Mouse (Mus musculus): ENCODE data around the gene Rexo2.
"Not testable (repeated sequence)": the region's sequence is repeated elsewhere in the genome, so short reads cannot be mapped to it uniquely, and the experiment has no call there.

Rexo2 gene

DNA sequence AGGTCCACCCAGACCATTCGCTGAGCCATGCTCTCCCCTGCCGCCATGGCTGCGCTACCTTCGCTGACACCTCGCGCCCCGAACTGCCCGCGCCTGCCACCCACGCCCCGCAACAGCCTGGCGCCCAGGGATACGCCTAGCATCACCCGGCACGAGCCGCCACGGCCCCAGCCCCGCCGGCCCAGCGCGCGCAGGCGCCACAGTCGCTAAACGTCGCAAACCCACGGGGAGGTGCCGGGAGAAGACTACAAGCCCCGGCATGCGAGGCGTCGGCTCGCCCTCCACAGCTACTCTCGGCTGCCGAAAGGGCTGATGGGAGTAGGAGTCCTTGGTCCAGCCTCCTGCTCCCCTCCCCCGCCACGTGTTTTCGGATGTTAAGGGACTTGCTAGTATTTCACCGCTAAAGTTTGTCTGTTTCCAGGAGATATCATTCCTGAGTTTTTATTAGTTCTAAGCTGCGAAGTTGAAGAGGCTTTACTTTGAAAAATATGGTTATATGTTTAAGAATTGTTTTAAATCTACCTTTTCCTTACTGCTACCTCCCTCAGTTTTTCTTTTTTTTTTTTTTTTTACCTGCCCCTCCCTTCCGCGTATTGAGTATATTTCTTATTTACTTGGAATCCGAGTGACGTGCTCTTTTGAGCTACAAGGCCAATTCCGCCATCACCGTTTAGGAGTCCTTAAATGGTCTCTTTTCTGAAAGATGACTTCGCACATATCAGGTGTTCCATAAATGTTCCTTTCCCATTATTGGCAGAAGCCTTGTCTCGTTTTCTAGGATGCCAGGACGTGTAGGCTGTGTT is at the start of gene Rexo2:
Gene Rexo2 (minus strand): TSS at position 213 of the 803 bp plus-strand sequence.
- DNase-seq: peak; percentile 94 to 97

DNA sequence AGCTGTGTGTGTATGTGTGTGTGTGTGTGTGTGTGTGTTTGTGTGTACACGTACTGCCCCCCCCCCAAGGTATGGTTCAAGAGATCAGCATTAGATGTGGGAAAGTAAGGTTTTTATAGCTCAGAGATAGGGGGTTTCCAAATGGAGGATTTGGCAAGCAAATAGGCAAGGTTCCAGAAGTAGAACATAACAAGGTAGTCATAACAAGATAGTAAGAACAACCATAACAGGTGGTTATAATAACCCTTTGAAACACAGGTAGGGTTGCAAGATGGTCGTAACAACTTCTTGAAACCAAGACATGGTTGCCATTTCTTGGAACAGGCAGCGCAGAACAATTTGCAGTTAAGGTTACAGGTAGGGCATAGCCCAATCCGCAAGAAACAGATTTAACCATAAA is 46.1 kb upstream of the Rexo2 start:
- DNase-seq: no peak

DNA sequence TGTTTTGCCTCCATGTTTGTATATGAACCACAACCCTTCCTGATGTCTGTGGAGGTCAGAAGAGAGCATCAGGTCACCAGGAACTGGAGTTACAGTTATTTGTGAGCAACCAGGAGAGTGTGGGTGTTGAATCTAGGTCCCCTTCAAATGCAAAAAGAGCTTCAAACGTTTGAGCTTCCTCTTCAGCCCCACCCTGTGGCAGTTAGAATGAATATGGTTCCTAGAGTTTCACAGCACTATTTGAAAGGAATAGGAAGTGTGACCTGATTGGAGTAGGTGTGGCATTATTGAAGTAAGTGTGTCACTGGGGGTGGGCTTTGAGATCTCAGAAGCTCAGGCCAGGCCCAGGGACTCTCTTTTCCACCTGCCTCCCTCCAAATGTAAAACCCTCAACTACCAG is 45.1 kb upstream of the Rexo2 start:
- no peak for DNase-seq

DNA sequence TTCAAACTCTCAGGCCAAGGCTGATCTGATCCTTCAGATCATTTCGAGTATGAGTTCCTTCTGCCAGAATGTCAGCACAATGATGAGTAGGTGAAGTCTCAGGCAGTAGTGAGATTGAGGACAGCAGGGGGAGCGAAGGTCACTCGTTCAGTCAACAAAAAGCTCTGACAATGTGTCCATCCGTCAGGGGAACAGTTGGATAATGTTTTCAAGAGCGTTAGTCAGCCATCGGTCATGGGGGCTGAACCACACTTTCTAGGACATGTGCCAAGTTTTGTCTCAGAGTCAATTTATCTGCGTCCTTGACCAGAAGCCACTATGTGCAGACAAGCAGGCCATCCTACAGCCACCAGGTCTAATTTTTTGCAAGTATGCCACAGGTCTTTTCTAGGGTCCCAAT is 40.0 kb upstream of the Rexo2 start:
- not testable (repeated sequence) for DNase-seq

DNA sequence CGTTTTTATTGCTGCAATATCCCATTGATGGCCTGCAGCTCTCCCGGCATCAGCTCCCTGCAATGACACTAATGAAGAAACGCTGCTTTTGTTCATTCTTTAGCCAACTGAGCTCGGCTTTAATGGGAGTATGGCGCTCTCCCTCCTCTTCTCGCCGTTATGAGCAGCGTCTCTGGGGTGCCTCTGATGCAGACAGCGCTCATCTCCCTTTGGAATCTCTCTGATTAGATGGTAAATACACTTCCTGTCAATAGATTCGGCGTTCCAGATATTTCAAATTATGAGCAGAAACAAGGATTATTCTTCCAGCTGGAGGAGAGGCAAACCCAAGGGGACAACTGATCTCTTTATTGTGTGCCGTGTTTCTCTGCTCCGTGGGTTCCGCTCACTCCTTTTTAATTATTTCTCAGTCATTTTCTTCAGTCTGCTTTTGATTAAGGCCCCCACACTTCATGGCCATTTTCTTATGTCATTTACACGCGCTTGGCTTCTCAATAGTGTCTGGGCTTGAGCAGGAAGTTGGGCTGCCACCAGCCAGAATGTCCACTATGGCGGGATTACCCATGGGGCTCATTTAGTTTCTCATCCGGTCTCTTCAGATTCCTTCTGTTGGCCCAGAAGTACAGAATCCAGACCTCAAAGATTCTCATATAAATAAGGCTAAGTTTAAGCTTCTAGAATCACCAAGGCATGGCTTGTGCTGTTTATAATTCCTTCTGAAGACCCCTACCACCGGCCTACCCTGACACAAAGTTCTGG is 37.1 kb upstream of the Rexo2 start:
- peak; percentile 4 to 20 for DNase-seq

DNA sequence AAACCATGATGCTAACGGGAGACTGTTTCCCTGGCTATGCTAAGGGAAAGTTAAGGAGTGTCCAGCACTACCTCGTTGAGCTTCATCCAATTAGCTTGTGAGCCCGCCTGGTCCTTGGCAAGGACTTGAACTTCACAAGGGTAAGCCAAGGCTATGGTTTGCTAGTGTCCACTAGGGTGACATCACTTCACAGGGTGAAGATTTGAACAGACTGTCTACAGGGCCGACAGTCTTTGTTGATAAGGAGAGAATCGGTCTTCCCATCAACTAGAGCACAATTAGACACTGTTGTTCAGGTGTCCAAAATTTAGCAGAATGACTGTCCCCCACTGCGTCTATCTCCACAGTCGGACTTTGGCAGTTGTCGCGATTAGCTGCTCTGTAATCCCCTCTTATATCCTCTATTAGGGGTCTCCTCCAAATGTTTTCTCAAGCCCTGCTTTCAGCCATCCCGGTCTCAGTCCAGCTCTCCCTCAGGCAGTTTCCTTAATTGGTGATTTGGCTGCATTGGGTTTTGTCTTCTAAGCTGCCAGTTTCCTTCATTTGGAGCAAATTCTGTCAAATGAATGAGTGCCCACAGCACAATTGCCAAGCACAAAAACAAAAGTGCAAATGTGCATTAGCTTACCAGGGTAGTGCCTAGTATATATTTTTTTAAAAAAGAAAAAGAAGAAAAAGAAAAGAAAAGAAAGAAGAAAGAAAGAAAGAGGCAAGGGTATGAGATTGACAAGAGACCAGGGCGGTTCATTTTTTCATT is 36.4 kb upstream of the Rexo2 start:
- no peak for DNase-seq

DNA sequence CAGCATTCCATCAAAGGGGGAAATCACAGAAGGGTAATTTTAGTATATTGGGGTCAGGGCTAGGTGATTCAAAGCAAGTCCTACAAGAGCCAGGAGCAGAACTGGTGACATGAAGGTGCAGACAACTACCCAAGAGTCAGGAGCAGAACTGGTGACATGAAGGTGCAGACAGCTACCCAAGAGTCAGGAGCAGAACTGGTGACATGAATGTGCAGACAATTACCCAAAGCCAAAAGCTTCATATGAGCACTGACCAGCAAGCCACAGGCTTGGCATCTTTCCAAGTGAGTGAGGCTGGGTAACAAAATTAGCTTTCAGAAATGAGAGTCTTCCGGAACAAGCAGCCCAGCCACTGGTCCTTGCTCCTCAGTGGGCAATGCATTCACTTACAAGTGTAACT is 34.9 kb upstream of the Rexo2 start:
- peak in 1 of 2 experiments; percentile 18 for DNase-seq

DNA sequence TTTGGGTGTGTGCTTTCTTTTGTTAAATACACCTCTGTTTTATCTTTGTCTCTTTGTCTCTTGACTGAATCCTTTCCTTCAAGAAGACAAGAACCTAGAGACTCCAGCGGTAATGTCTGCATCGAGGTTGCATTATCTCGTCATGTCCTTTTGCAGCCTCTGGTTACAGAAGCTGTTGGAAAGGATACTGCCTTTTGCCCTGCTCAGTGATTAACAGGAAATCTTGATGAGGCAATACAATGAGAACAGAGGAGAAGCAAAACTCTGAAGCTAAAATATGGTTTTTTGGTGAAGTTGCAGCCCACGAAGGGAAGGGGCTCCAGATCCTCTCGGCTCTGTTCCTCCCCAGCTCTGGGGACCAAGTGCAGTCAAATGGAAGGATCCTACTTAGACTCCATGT is 29.7 kb upstream of the Rexo2 start:
- DNase-seq: no peak

DNA sequence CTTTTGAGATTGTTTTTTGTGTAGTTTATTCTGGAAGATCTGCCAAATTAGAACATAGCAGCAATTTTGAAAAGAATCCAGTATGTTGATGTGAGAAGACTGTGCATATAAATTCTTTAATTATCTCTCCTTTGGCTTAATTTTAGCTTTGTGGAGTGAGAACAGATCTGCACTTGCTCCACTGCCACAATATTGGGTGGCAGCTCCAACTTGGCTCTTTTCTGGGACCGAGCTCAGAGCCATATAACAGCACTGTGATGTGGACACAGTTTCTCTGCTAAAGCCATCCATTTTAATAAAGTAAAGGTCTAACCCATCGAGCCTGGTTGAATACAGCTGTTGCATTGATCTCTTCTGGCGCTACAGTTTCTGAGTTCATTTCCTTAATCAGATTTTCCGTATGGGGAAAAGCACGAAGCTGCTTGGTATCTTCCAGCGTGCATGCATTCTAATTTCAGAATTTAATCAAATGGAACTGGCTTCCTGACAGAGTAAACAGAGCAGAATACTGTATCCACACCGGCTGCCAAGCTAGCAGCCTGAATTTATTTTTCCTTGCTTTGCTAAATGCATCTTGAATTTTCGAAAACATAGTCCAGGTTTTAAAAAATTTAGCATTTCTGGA is 24.4 kb upstream of the Rexo2 start:
- DNase-seq: no peak

DNA sequence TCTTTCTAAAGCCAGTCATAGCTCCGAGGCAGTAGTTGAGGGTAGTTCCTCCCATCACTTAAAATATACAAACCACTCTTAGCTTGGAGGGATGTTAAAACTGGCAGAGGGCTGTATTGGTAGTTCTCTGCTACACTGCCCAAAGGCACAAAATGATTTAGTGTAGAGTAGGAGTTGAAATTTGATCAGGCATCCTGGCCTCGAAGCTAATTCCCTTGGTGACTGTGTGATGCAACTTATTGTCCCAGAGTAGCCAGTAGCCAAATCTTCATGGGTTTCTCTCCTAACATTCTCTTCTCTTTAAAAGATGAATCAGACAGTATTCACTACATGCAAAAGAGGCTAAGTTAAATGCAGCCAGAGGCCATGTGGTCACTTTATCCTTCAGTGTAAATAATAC is 22.6 kb upstream of the Rexo2 start:
- DNase-seq: no peak

DNA sequence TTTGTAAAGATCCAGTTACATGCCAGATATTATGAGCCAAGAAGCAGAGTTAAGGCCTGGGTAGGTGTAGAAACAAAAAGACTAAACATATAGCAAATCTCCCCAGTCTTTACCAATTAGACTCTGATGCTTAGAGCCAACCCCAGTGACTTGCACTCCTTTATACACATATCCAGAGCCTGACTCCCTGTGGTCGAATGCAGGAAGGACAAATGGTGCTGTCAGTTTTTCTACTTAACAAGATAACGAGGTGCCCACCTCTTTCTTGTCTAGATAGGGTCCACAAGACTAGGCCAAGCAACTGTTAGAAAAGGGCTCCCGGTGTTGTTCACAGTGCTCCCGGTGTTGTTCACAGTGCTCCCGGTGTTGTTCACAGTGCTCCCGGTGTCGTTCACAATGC is 20.8 kb upstream of the Rexo2 start:
- no peak for DNase-seq

DNA sequence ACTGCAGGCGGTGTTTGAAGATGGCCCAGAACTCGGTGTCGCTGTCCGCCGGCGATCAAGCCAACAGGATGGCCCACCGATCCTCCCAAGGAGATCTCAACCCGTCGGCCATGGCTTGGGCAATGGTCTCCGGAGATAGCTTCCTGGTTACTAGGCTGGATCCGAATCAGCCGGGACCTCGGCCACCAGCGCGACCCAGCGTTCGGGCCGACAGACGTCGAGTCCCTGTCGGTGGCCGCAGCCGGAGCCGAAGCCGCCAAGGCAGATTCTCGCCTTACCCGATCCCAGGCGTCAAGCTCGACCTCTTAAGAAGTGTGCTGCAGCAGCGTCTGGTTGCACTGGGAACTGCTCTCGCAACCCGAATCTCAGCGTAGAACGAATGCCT is 15.1 kb upstream of the Rexo2 start:
- DNase-seq: no peak

DNA sequence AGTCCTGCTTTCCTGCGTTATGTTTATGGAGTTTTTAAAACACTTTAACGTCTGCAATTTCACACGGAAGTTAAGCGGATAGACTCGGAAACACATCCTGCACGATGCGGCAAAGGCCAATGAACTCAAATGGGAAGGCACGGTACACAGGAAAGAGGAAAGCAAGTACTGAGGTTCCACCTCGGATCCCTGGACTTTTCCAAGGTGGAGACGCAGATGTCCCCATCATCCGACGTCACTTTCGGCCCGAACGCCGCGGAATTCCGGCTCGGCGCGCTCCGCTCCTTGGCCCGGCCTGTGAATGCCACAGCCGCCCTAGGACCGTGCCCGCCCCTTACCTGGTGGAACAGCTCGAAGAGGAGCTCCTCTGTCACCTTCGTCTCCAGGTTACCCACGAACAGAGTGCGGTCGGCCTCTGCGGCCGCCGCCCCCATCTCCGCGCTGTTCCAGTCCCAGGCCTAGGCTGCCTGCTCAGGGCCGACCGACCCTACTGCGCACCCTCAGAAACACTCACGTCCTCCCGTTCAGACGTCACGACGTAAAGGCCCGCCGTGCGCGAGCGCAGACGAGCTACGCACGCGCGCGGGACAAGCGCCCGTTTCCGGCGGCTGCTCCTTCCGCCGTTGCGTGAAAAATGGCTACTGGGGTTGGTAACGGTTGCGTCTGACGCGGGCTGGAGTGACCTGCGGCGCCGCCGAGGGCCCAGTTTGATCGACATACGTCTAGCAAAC is 14.6 kb upstream of the Rexo2 start, which contains the start of the genes Rbm7 and Gm5617:
Gene Rbm7 (minus strand): TSS at position 483 of the 731 bp plus-strand sequence.
Gene Gm5617 (plus strand): TSS at position 626 of the 731 bp plus-strand sequence.
- DNase-seq: peak; percentile 95 to 97

DNA sequence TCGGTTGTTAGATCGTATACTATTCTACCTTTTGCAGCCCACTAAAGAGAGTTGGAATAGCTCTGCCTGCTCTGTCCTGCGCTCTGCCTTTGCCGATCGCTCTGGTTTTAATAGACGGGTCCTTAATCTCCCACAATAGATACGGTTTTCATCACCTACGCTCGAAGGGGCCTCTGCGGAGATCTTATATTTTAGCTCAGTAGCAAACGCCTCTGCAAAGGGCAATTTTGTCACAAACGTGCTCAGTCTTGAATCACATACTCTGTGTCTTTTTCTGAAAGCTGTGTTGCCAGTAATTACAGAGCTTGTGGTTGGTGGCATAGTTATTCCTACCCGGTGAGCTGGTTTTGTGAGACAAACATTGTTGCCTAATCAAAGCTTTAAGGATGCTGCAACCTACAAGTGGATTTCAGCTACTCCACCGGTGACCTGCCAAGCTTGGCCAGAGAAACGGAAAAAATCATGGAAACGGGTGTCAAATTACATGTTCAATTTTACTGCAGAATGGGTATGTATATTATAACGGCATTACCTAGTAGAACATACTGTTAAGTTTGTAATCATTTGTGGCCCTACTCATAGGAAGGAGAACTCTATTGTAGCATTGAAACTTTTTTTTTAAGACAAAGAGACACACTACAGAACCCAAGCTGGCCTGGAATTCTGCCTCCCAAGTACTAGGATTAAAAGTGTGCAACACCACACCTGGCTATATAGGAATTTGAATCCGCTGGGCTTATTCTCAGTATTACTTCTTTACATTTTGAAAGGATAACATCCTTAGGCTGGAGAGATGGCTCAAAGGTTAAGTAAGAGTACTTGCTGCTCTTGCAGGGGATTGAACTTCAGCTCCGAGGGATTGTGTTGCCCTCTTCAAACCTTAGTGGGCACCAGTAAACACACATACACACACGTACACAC is 1.1 kb upstream of the Rexo2 start:
- no peak for DNase-seq

DNA sequence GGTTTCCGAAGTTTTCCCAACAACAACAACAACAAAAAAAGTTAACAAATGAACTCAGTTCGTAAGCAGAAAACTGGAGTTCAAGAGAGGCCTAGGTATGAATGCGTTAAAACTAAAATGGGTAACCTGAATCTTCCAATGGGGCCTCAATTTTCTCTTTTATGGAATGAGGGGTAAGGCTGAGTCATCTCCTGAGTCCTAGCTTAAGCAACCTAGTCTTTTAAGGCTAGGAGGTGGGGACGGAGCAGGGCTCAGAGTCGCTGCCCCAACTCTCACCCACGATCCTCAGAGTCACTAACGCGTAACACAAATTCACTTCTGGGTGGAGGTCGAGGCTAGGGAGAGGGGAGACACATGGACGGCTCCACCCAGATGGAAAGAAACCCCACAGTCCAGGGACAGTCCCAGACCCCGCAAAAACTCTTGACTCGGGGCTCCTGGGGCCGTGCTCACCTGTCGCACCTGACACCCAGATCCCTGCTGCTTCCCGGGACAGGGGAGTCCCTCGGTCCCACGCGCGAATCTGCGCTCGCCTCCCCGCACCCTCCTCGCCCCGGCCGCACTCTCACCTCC is 499 bp downstream of the Rexo2 start:
- no peak for DNase-seq

DNA sequence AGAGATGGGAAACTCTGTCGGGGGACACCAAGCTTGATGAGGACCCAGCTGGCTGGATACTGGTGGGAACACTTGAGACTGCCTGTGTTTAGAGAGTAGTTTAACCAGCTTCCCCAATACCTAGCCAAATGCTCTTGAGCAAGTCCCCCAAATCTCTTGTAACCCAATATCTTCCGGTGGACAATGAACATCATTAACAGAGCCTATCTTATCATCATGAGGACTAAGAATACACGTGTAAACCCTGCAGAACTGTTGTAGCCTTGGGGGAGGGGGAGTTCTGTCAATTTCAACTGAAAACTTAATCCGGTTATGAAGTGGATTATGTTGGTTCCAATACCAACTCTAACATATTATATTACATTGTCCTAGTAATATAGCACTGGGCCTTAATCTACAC is 1.6 kb downstream of the Rexo2 start:
- no peak for DNase-seq

DNA sequence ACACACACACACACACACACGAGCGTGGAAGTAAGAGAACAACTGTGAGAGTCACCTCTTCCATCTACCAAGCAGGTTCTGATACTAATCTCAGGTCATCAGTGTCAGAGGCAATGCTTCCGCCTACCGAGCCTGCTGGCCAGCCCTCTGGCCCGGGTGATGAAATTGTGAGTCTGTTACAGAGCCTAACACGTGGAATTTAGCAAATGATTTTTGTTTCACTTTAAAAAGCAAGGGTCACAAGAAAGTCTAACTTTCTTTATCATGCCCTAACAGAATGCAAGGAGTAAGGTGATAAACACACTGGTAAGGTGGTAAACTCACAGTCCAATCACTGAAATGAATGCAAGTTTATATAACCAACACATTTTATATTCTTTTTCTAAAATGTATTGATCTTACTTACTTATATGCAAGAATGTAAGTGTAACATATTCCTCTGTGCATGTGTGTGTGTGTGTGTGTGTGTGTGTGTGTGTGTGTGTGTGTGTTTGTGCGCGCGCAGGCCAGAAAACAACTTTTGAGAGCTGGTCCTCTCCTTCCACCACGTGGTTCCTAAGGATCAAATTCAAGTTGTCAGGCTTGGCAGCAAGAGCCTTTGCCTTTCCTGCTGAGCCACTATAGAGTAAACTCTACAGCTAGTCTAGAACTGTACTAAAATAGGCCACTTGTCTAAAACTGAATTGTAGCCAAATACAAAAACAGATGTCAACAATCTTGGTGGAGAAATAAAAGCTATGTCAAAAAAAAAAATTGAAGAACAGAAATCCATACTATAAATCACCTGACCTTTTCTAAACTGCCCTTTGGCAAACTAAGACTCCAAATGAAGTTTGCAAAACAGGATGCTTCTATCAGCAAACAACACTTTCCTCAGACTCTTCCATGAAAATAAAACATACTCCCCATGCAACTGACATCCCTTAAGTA is 3.9 kb downstream of the Rexo2 start:
- DNase-seq: peak; percentile 24 to 32

DNA sequence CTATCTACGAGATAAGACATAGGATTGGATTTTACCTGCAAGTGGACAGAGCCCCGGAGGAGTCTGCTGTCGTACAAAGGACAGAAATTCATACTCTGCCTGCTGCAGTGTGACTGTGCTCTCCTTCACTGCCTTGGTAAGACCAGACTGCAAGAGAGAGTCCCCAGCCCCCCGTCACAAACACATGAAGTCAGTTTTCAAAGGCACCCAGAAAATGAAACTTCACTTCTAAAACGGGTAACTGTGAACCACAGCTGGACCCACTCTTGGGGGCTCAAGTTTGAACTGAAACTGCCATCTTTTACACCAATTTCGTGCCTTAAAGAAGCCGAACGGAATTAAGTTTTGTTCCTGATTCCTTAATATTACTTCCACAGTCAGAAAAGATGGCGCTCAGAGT is 6.1 kb downstream of the Rexo2 start:
- DNase-seq: no peak

DNA sequence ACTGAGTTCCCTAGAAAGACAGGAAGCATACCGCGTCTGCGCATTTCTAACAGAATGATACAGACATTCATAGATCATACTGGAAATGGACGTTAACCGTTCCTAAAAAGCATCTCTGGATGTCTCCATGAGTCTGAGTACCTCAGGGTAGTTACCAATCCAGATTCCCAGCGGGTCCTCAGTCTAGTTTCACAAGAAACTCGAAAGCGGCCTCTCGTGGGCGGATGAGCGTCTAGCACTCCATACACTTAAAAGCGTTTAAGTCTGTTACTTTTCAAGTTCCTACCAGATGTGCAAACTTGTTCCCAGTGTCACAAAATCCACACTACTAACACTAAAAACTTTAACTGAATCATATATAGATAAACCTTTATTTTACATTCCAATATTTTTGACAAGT is 7.3 kb downstream of the Rexo2 start:
- DNase-seq: no peak
